Mouse (Mus musculus) liver, embryonic 14.5 days (tissue): ENCODE results near the gene Sh2d4b. TPM values are rescaled to one million over a fixed set of nuclear protein-coding genes. Genes with fewer than 3 reads are reported as not detected.

ENCODE experiments used
- ATAC-seq: fragments of 200-750 bp; cut with Nextera tagmentation; 2 replicates; pipeline ENCODE4 v1.8.0; 2017; ENCODE audit warnings: moderate number of reproducible peaks, mild to moderate bottlenecking, moderate library complexity; ENCODE audit not compliant: insufficient read depth
- DNase-seq, 3 experiments: peaks; one replicate each; pipeline ENCODE4 v3.0.0-alpha.2; 2012 to 2013; ENCODE audit warnings: low read depth in 3 of 3, low spot score in 3 of 3
- H3K27ac ChIP-seq: fragments of 300-500 bp; sonication (generic); 2 replicates; pipeline ENCODE4 v1.5.1; 2014; ENCODE audit warnings: moderate library complexity, mild to moderate bottlenecking, control low read depth, inconsistent platforms
- H3K27me3 ChIP-seq: fragments of 300-500 bp; sonication (generic); 2 replicates; pipeline ENCODE4 v1.6.1; 2014; ENCODE audit warnings: mild to moderate bottlenecking, low read length, moderate library complexity; ENCODE audit not compliant: control insufficient read depth, insufficient read depth
- H3K36me3 ChIP-seq: fragments of 300-500 bp; sonication (generic); replicated peaks from 2 replicates; pipeline ENCODE4 v1.6.1; 2014; ENCODE audit warnings: low read depth; ENCODE audit not compliant: control insufficient read depth, insufficient read depth
- H3K4me1 ChIP-seq, 2 experiments: fragments of 200-500 bp in 1 of 2; fragments of 300-500 bp in 1 of 2; sonication (generic) in 1 of 2; replicated peaks; 2 replicates each; pipeline ENCODE4 v1.6.1; 2012 to 2014; ENCODE audit warnings: antibody characterized with exemption in 1 of 2, inconsistent platforms in 1 of 2, low read length in 1 of 2; ENCODE audit not compliant: control insufficient read depth in 2 of 2, insufficient read depth in 2 of 2
- H3K4me2 ChIP-seq: fragments of 300-500 bp; sonication (generic); 2 replicates; pipeline ENCODE4 v1.6.1; 2014; ENCODE audit warnings: low read depth, mild to moderate bottlenecking, control low read depth, moderate library complexity
- H3K4me3 ChIP-seq, 2 experiments: fragments of 200-500 bp in 1 of 2; fragments of 300-500 bp in 1 of 2; sonication (generic) in 1 of 2; 2 replicates each; pipeline ENCODE4 v1.5.1; 2012 to 2014; ENCODE audit warnings: low read depth in 2 of 2, low read length in 2 of 2, mild to moderate bottlenecking in 2 of 2, control low read depth in 1 of 2, inconsistent platforms in 1 of 2, moderate library complexity in 1 of 2; ENCODE audit not compliant: insufficient read depth in 1 of 2
- H3K9ac ChIP-seq: fragments of 300-500 bp; sonication (generic); replicated peaks from 2 replicates; pipeline ENCODE4 v1.6.1; 2014; ENCODE audit warnings: mild to moderate bottlenecking, control low read depth, moderate library complexity
- H3K9me3 ChIP-seq: fragments of 300-500 bp; sonication (generic); 2 replicates; pipeline ENCODE4 v1.6.1; 2016; ENCODE audit warnings: low read length, mixed read lengths; ENCODE audit not compliant: control insufficient read depth
- CTCF ChIP-seq: IDR thresholded peaks from 2 replicates; pipeline ENCODE4 v1.5.1; 2016; ENCODE audit warnings: antibody characterized with exemption, low read depth, control low read depth
- EP300 ChIP-seq: IDR thresholded peaks from 2 replicates; pipeline ENCODE4 v1.6.1; 2016; ENCODE audit warnings: antibody characterized with exemption, low read depth
- WGBS: fragments of 180-500 bp; shearing (Covaris S2); extraction: QIAGEN DNeasy Blood & Tissue Kit; methylation state at CpG from one replicate; pipeline ENCODE4 v1.1.7; 2014; ENCODE audit not compliant: insufficient replicate concordance; 5-methylcytosine and 5-hydroxymethylcytosine counted together
- polyA plus RNA-seq, 2 experiments: library from polyadenylated mRNA; depleted of rRNA in 1 of 2; stranded (reverse) in 1 of 2; unstranded in 1 of 2; fragments of >200 nt; fragmentation: Nextera tagmentation in 1 of 2; extraction: Ambion mirVana in 1 of 2; gene quantifications; 2 replicates each; pipeline versions ENCODE4 v1.2.1 to v1.2.3; 2012 to 2014

Sh2d4b gene
- polyA plus RNA-seq, 2 experiments = 0.08 to 0.23 TPM

DNA sequence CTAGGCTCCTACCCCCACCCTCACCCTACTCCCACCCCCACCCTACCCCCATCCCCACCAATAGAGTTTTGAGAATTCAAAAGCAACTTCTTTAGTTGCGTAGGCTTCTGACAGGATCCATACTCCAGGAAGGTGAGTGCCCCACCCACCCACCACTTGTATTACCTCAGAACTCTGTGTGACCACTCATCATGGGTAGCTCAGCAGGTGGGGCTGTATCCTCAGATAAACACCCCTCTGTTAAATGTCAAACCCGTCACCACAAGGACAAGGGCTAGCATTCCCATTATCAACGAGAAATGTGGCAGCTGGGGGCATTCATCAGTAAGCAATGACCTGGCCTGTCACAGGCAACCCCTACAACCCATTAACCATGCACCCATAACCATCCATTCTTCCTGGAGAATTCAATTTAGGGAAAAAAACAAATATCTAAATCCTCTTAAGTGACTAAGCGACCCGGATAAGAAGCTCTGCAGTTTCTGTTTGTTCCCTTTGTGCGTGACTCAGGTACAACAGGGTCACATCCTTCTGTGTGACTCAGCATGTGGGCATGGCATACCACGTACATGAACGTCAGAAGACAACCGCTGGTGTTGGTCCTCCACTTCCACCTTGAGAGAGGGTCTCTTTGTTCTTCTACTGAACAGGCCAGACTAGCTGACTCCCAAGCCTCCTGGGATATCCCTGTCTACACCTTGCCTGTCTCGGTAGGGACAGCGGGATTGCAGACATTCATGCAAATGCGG, 9.4 kb upstream of the Sh2d4b start:
- H3K4me1 ChIP-seq = peaks cover 0 to 14% of the 10 kb centered on the region in 2 experiments; a peak in 2 of 4 replicates
- ATAC-seq = no peak
- no peak for TF ChIP-seq EP300
- no peak for TF ChIP-seq CTCF
- H3K36me3 ChIP-seq = peaks cover under 1% of the 10 kb centered on the region
- H3K4me2 ChIP-seq = peak overlapping the region; percentile 9; the same call in 1 of the 2 replicates
- H3K9ac ChIP-seq = no peak overlapping the region
- WGBS = 62% methylated on average over 12 of the region's 12 CpGs
- DNase-seq = no peak
- no peak overlapping the region for H3K4me3 ChIP-seq
- no peak overlapping the region for H3K27ac ChIP-seq
- no peaks in the 10 kb centered on the region for H3K9me3 ChIP-seq
- H3K27me3 ChIP-seq = no peaks in the 10 kb centered on the region

DNA sequence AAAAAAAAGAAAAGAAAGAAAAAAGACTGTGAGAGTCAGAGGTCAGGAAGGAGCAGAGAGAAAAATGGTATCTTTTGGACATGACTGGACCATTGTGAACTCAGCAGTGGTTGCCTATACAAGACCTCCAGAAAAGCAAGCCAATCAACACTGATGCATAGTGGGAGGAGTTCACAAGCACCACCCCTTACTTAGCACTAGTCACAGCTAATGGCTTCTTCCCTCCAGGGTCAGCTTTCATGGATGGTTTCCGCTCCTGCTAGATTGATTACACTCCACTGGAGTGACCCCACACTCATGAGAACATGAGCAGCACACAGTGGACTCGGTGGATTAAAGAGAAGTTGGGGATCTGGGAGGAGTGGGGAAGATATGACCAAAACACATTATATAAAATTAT, 7.2 kb upstream of the Sh2d4b start:
- Histone ChIP-seq H3K27me3 (no peaks in the 10 kb centered on the region), H3K36me3 (no peaks in the 10 kb centered on the region), H3K9me3 (no peaks in the 10 kb centered on the region), H3K4me2 (no peak overlapping the region), H3K27ac (no peak overlapping the region), H3K4me3 (no peak overlapping the region), H3K9ac (no peak overlapping the region), H3K4me1 (peaks cover 0 to 14% of the 10 kb centered on the region in 2 experiments; a peak in 1 of 4 replicates)
- ATAC-seq = no peak
- DNase-seq = no peak
- TF ChIP-seq EP300 (no peak), CTCF (no peak)
- WGBS = 53% methylated on average over 2 of the region's 2 CpGs

DNA sequence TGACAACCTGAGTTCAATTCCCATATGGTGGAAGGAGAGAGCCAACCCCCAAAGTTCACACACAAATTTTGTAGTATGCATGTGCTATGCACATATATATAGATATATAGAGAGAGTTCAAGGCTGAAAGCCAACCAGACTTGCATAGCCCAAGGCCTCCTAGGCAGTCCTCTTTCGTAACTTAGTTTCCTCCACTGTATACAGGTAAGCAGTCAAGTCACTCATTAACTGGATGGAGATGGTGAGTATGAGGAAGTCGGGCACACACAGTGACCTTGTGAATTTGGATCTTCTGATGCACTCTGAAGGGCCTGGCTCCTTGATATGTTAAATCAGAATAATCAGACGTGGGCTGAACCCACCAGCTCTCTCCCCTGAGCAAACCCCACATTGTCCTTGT, 4.8 kb upstream of the Sh2d4b start:
- H3K36me3 ChIP-seq = no peaks in the 10 kb centered on the region
- H3K27ac ChIP-seq = no peak overlapping the region
- H3K27me3 ChIP-seq = no peaks in the 10 kb centered on the region
- H3K4me3 ChIP-seq = no peak overlapping the region
- WGBS = 65% methylated on average over 3 of the region's 3 CpGs
- ATAC-seq (0 out of 2 replicates have a peak, but pooled peaks have one; percentile 34), DNase-seq (no peak)
- H3K4me2 ChIP-seq = no peak overlapping the region
- TF ChIP-seq CTCF (no peak), EP300 (no peak)
- peaks cover 0 to 19% of the 10 kb centered on the region in 2 experiments; a peak in 3 of 4 replicates for H3K4me1 ChIP-seq
- no peaks in the 10 kb centered on the region for H3K9me3 ChIP-seq
- H3K9ac ChIP-seq = no peak overlapping the region

DNA sequence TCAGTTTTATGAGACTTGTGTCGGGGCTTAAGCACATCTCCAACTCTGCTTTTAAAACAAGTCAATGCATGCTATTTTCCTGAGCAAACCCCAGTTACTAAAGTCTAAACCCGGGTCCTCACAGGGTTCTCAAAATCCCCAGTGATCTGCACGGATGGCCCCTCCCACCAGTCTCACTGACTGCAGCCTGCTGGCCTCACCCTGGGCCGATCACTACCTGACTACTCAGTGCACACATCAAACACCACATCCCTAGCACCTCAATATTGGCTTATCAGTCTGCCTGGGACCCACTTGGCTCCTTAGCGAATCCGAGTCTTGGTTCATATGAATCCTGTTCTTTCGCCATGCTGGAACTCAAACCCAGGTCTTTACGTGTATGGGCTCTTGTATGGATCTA, 2.6 kb upstream of the Sh2d4b start:
- Histone ChIP-seq H3K27me3 (no peaks in the 10 kb centered on the region), H3K36me3 (no peaks in the 10 kb centered on the region), H3K9ac (no peak overlapping the region), H3K9me3 (no peaks in the 10 kb centered on the region), H3K4me2 (no peak overlapping the region), H3K4me1 (peaks cover 0 to 12% of the 10 kb centered on the region in 2 experiments; a peak in 3 of 4 replicates), H3K4me3 (no peak overlapping the region), H3K27ac (no peak overlapping the region)
- TF ChIP-seq CTCF (no peak), EP300 (no peak)
- 56% methylated on average over 8 of the region's 8 CpGs for WGBS
- ATAC-seq (no peak), DNase-seq (no peak)

DNA sequence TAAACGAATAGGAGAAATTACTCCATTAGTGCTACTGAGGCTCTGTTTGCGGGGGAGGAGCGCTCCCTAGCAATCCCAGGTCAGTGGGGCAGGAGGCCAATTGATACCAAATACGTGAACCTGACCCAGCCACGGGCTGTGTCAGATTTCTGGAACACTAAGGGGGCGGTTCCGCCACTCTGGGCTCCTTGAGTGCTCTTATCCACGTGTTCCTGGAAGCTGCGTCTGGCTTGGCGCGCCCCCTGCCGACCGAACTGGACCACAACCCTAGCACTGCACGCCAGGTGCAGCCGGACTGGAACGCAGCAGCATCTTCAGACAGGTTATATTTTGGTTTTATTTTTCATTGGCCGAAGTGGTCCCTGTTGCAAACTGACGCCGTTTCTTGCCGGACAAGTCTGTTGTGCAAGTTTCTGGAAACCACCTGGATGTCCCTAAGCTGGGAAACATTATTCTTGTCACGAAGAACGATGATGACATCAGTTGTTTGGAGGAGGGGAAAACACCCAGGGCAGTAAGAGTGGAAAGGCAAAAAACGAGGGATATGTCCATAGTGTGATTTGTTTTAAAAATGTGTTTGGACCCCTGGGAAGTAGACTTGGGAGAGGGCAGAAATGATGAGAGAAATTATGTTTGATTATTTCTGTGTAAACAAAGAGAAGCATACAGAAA, 1.6 kb upstream of the Sh2d4b start:
- ATAC-seq (peak; percentile 66; the same call in 1 of the 2 replicates), DNase-seq (peak; percentile 25 to 40 (median 39))
- Histone ChIP-seq H3K4me1 (peaks cover 0 to 12% of the 10 kb centered on the region in 2 experiments; a peak in 3 of 4 replicates), H3K4me2 (no peak overlapping the region), H3K9ac (no peak overlapping the region), H3K27ac (no peak overlapping the region), H3K4me3 (no peak overlapping the region), H3K9me3 (no peaks in the 10 kb centered on the region), H3K27me3 (no peaks in the 10 kb centered on the region), H3K36me3 (no peaks in the 10 kb centered on the region)
- WGBS = 11% methylated on average over 23 of the region's 23 CpGs
- TF ChIP-seq EP300 (no peak), CTCF (peak; percentile 95)
